Comparison of ENCODE assay signal across 30 mouse cellular contexts in the genomic region with DNA sequence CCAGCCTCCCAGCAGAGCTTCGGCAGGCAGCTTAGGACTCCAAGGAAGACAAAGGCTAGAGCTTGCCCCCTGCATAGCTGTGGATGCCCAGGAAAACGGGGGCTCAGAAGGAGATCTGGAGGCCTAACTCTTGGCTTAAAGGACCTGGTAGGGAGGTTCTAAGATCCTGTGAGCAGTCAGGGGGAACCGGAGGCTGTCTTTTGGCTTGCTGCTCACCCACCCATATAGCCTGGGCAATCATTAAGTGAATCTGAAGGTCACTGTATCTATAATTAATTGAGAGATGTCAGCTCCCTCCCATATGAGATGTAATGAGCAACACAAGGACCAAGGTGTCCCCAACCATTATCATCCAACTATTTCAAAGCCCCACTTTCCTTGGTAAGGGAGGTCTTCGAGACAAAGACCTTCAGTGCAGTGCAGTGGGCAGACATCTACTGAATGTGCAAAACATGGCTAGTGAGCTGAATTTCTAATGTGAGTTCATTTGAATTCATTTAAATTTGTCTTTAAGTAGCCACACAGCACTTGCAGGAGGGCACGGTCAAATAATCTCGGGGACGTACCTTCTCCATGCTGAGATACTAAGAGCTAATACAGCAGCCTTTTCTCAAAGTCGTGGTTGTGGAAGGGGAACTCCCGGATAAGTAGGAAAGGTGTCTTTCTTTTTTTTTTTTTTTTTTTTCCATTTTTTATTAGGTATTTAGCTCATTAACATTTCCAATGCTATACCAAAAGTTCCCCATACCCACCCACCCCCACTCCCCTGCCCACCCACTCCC. TPM values are rescaled to one million over a fixed set of nuclear protein-coding genes. Genes with fewer than 3 reads are reported as not detected.
DNase-seq lines count a peak whose midpoint lies in the region; ATAC-seq and TF ChIP-seq lines count a peak whose summit lies in the region.
"Had no signal": no experiment of that assay in that cellular context is flagged by ENCODE, and none has a peak within 500 bp of the region (broad histone marks: within the 10 kb centered on the region; RNA-seq: fewer than 3 reads in every experiment).

No protein-coding gene starts in this region.

- peaks cover 47% of the 10 kb centered on the region for H3K27me3 ChIP-seq in forebrain, embryonic 10.5 days (ENCODE audit: poor library complexity, severe bottlenecking)
- no peaks in the 10 kb centered on the region; the same call in 1 of the 2 replicates for H3K27me3 ChIP-seq in forebrain, embryonic 13.5 days
- no peaks in the 10 kb centered on the region for H3K27me3 ChIP-seq in kidney, adult 2 months (replicated peaks; ENCODE audit: control insufficient read depth, insufficient read depth, low read length)
- H3K27me3 ChIP-seq: forebrain, embryonic 15.5 days; heart, embryonic 13.5 days; intestine, embryonic 15.5 days had no signal

- H3K4me2 ChIP-seq in forebrain, embryonic 13.5 days = no peak overlapping the region
- H3K4me2 ChIP-seq: forebrain, embryonic 15.5 days; heart, embryonic 13.5 days; hindbrain, embryonic 12.5 days; intestine, embryonic 15.5 days; lung, embryonic 14.5 days; neural tube, embryonic 12.5 days had no signal

- peaks cover 35% of the 10 kb centered on the region for H3K36me3 ChIP-seq in forebrain, embryonic 10.5 days (replicated peaks)
- H3K36me3 ChIP-seq in forebrain, embryonic 13.5 days (ENCODE audit: poor library complexity, severe bottlenecking) = 0 out of 2 replicates have a peak, but pooled peaks cover 4% of the 10 kb centered on the region
- H3K36me3 ChIP-seq in kidney, adult 2 months (ENCODE audit: control insufficient read depth, insufficient read depth, low read length) = no peaks in the 10 kb centered on the region
- H3K36me3 ChIP-seq: forebrain, embryonic 15.5 days; heart, embryonic 13.5 days; hindbrain, embryonic 12.5 days; intestine, embryonic 15.5 days; neural tube, embryonic 12.5 days had no signal

- ATAC-seq in forebrain, embryonic 13.5 days = no peak
- ATAC-seq: forebrain, embryonic 15.5 days; hindbrain, postnatal 0 days; intestine, embryonic 15.5 days; Patski had no signal

- peak overlapping the region; percentile 82 for H3K27ac ChIP-seq in forebrain, embryonic 10.5 days
- H3K27ac ChIP-seq in forebrain, embryonic 13.5 days = no peak overlapping the region
- H3K27ac ChIP-seq in kidney, adult 2 months (ENCODE audit: insufficient read depth, low read depth, low read length) = no peak overlapping the region
- H3K27ac ChIP-seq: forebrain, embryonic 15.5 days; heart, embryonic 13.5 days; hindbrain, embryonic 12.5 days; hindbrain, postnatal 0 days; intestine, embryonic 15.5 days; liver, embryonic 14.5 days; neural tube, embryonic 12.5 days had no signal

- H3K9me3 ChIP-seq in forebrain, embryonic 10.5 days = no peaks in the 10 kb centered on the region
- H3K9me3 ChIP-seq in forebrain, embryonic 13.5 days (replicated peaks) = no peaks in the 10 kb centered on the region
- H3K9me3 ChIP-seq: forebrain, embryonic 15.5 days; heart, embryonic 13.5 days; hindbrain, embryonic 12.5 days; intestine, embryonic 15.5 days; neural tube, embryonic 12.5 days had no signal

- TF ChIP-seq POLR2A in kidney, adult 2 months (IDR thresholded peaks at IDR 0.05; ENCODE audit: low read depth, low read length) = no peak

- 70% methylated on average over 9 of the region's 9 CpGs for WGBS in forebrain, embryonic 10.5 days
- WGBS in forebrain, embryonic 13.5 days = 56% methylated on average over 9 of the region's 9 CpGs
- WGBS in kidney, adult 2 months = 60% methylated on average over 9 of the region's 9 CpGs

- peaks cover 67% of the 10 kb centered on the region for H3K4me1 ChIP-seq in forebrain, embryonic 10.5 days
- peaks cover 43% of the 10 kb centered on the region for H3K4me1 ChIP-seq in forebrain, embryonic 13.5 days
- H3K4me1 ChIP-seq in kidney, adult 2 months (ENCODE audit: control insufficient read depth, insufficient read depth, low read length) = no peaks in the 10 kb centered on the region

- no peak for DNase-seq in forebrain, embryonic 10.5 days (ENCODE audit: extremely low spot score, low spot score)
- DNase-seq in kidney, adult 2 months = peak; percentile 19
- DNase-seq in kidney, adult 8-10 months = no peak
- peak; percentile 23 for DNase-seq in kidney, postnatal 10 days
- DNase-seq in kidney, adult 18-20 months = no peak
- peak; percentile 32 for DNase-seq in A20 (ENCODE audit: low read depth, low spot score)
- DNase-seq in c-Kit-positive CD71-positive TER-119-positive erythroid progenitor cells, embryonic 14.5 days (ENCODE audit: low spot score) = no peak
- DNase-seq: adrenal gland, postnatal 14 days; cerebellum, adult 11-12 months; cerebellum, adult 9-11 months; embryo, embryonic 11 days; heart, postnatal 14 days; layer of hippocampus, adult 9-11 months; liver; lung, embryonic 14.5 days; lung, postnatal 14 days; right cerebral cortex, adult 18-20 months; spleen, adult 18-20 months; thymus, postnatal 25 days had no signal

- H3K4me3 ChIP-seq in forebrain, embryonic 10.5 days = no peak overlapping the region
- no peak overlapping the region for H3K4me3 ChIP-seq in forebrain, embryonic 13.5 days
- H3K4me3 ChIP-seq in kidney, adult 2 months (ENCODE audit: insufficient read depth, low read depth, low read length) = no peak overlapping the region
- H3K4me3 ChIP-seq: erythroblast, embryonic 14.5 days; forebrain, embryonic 15.5 days; heart, embryonic 13.5 days; hindbrain, embryonic 12.5 days; intestine, embryonic 15.5 days; myocyte; neural tube, embryonic 12.5 days had no signal

- H3K9ac ChIP-seq in forebrain, embryonic 13.5 days = no peak overlapping the region
- H3K9ac ChIP-seq: forebrain, embryonic 15.5 days; hindbrain, embryonic 12.5 days; intestine, embryonic 15.5 days; liver, embryonic 14.5 days; lung, embryonic 14.5 days; neural tube, embryonic 12.5 days had no signal

- no peak for TF ChIP-seq CTCF in kidney, adult 2 months (conservative IDR thresholded peaks at IDR 0.05; ENCODE audit: insufficient read depth, insufficient read length, low read depth, low read length)

RNA-seq across cellular contexts. Expression of gene Pknox2, which starts 30.4 kb away (rescaled TPM):
- polyA plus RNA-seq in forebrain, embryonic 10.5 days (2016; fragmentation: Nextera tagmentation; extraction: Ambion mirVana) = 35.3 and 36.8 TPM in 2 replicates
- 18.7 and 23.4 TPM in 2 replicates for polyA plus RNA-seq in forebrain, embryonic 13.5 days (2015; fragmentation: Nextera tagmentation; extraction: Ambion mirVana)
- polyA plus RNA-seq in kidney, adult 2 months (2012; rRNA removed) = 7.1 and 8.2 TPM in 2 replicates
- polyA plus RNA-seq: erythroblast, embryonic 14.5 days had no signal

Comparison
In these comparisons a context has a peak if more than half of its experiments do, and no peak if none do; other contexts are left out.
1. DNase-seq: peak in kidney, adult 2 months (single experiment), kidney, postnatal 10 days (single experiment) and A20 (single experiment); none in forebrain, embryonic 10.5 days (single experiment), kidney, adult 8-10 months (0 of 2), kidney, adult 18-20 months (single experiment) and c-Kit-positive CD71-positive TER-119-positive erythroid progenitor cells, embryonic 14.5 days (single experiment).